Mouse (Mus musculus): Measurements from ENCODE around the gene Hdac9.

Gene Hdac9

GRCm38 (mm10) chr12:34394342-34394741 is 522.6 kb downstream of the Hdac9 start:
- DNase-seq (ENCODE audit: inconsistent age in 2 of 2, low spot score in 1 of 2), result no peak

- no peak for DNase-seq (ENCODE audit: inconsistent age in 2 of 2, low spot score in 1 of 2)
Measured at GRCm38 (mm10) chr12:34379681-34380080, 537.2 kb downstream of the Hdac9 start.

GRCm38 (mm10) chr12:34378637-34379036 is 538.3 kb downstream of the Hdac9 start:
- no peak for DNase-seq (ENCODE audit: inconsistent age in 2 of 2, low spot score in 1 of 2)

- no peak for DNase-seq (ENCODE audit: inconsistent age in 2 of 2, low spot score in 1 of 2)
Measured at GRCm38 (mm10) chr12:34351906-34352305, 565.0 kb downstream of the Hdac9 start.

GRCm38 (mm10) chr12:34347529-34347928 is 569.4 kb downstream of the Hdac9 start:
- no peak for DNase-seq (ENCODE audit: inconsistent age in 2 of 2, low spot score in 1 of 2)

- DNase-seq (ENCODE audit: inconsistent age in 2 of 2, low spot score in 1 of 2), result no peak
Measured at GRCm38 (mm10) chr12:34342761-34343160, 574.1 kb downstream of the Hdac9 start.

GRCm38 (mm10) chr12:34338886-34339285 is 578.0 kb downstream of the Hdac9 start:
- no peak for DNase-seq (ENCODE audit: inconsistent age in 2 of 2, low spot score in 1 of 2)

- no peak for DNase-seq (ENCODE audit: inconsistent age in 2 of 2, low spot score in 1 of 2)
Measured at GRCm38 (mm10) chr12:34334455-34335084, 582.3 kb downstream of the Hdac9 start.

GRCm38 (mm10) chr12:34332884-34333283 is 584.0 kb downstream of the Hdac9 start:
- no peak for DNase-seq (ENCODE audit: inconsistent age in 2 of 2, low spot score in 1 of 2)

- DNase-seq (ENCODE audit: inconsistent age in 2 of 2, low spot score in 1 of 2), result no peak
Measured at GRCm38 (mm10) chr12:34327111-34327510, 589.8 kb downstream of the Hdac9 start.

- no peak for DNase-seq (ENCODE audit: inconsistent age in 2 of 2, low spot score in 1 of 2)
Measured at GRCm38 (mm10) chr12:34312113-34312719, 604.7 kb downstream of the Hdac9 start.

- no peak for DNase-seq (ENCODE audit: inconsistent age in 2 of 2, low spot score in 1 of 2)
Measured at GRCm38 (mm10) chr12:34305453-34305852, 611.4 kb downstream of the Hdac9 start.

- DNase-seq (ENCODE audit: inconsistent age in 2 of 2, low spot score in 1 of 2), result no peak
Measured at GRCm38 (mm10) chr12:34292346-34292745, 624.5 kb downstream of the Hdac9 start.

- no peak for DNase-seq (ENCODE audit: inconsistent age in 2 of 2, low spot score in 1 of 2)
Measured at GRCm38 (mm10) chr12:34287218-34287617, 629.7 kb downstream of the Hdac9 start.

- DNase-seq (ENCODE audit: inconsistent age in 2 of 2, low spot score in 1 of 2), result no peak
Measured at GRCm38 (mm10) chr12:34284888-34285287, 632.0 kb downstream of the Hdac9 start.

- DNase-seq (ENCODE audit: inconsistent age in 2 of 2, low spot score in 1 of 2), result no peak
Measured at GRCm38 (mm10) chr12:34284396-34284795, 632.5 kb downstream of the Hdac9 start.

GRCm38 (mm10) chr12:34278822-34279221 is 638.1 kb downstream of the Hdac9 start:
- no peak for DNase-seq (ENCODE audit: inconsistent age in 2 of 2, low spot score in 1 of 2)

- DNase-seq (ENCODE audit: inconsistent age in 2 of 2, low spot score in 1 of 2), result no peak
Measured at GRCm38 (mm10) chr12:34273816-34274215, 643.1 kb downstream of the Hdac9 start.

GRCm38 (mm10) chr12:34270096-34270495 is 646.8 kb downstream of the Hdac9 start:
- no peak for DNase-seq (ENCODE audit: inconsistent age in 2 of 2, low spot score in 1 of 2)

GRCm38 (mm10) chr12:34269472-34270040 is 647.3 kb downstream of the Hdac9 start:
- no peak for DNase-seq (ENCODE audit: inconsistent age in 2 of 2, low spot score in 1 of 2)

GRCm38 (mm10) chr12:34259651-34260050 is 657.2 kb downstream of the Hdac9 start:
- no peak for DNase-seq (ENCODE audit: inconsistent age in 2 of 2, low spot score in 1 of 2)

- DNase-seq (ENCODE audit: inconsistent age in 2 of 2, low spot score in 1 of 2), result no peak
Measured at GRCm38 (mm10) chr12:34249160-34249559, 667.7 kb downstream of the Hdac9 start.
